Mouse (Mus musculus) cerebral cortex, adult 2 months (tissue): ENCODE results near the gene Nckap5.

ENCODE experiments used
- WGBS: fragments of 180-500 bp; shearing (Covaris S2); methylation state at CpG from one replicate; pipeline ENCODE4 v1.1.7; 2018; 5-methylcytosine and 5-hydroxymethylcytosine counted together

Nckap5 gene

DNA sequence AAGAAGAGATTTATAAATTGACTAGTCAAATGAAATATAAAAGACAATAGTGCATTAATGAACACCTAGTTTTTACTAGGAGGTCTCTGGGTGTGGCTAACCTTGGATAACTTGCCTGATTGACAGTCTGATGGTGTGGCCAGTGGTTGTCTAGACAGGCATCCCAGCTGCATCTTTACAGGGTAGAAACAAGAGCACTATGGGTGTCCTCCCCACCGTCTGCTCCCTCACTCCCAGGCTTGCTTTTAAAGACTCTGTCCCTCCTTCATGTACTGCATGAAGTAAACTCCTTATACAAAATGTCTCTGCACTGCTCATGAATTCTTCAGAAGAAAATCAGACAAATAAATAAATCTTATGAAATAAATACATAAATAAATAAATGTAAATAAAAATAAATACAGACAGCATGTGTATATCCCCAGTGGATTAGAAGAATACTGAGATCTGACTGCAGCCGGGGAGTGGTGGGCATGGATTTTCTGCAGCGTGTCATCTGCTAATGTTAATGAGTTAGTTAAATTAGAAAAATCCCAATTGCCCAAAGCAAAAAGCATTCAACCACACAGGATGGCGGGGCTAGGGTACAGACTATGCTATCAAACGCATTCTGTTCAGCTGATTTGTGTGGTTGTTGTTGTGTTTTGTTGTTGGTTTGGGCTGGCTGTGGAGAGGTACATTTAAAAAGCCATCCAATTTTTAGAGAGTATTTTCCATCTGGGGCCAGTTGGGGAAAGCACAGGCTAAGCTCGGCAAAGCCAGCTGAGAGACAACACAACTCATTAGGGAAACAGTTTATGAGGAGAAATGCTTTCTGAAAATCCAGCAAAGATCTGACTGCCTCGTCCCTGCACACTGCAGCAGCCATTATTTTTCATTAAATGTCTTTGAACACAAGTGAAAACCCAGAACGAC is 130.3 kb downstream of the Nckap5 start:
- 61% methylated on average over 8 of the region's 8 CpGs for WGBS

GRCm38 (mm10) chr1:126693585-126693984 is 137.0 kb downstream of the Nckap5 start:
- 89% methylated on average over 7 of the region's 7 CpGs for WGBS

- 64% methylated on average over 5 of the region's 5 CpGs for WGBS
These were observed 142.0 kb downstream of the Nckap5 start for GRCm38 (mm10) chr1:126688593-126688992.

GRCm38 (mm10) chr1:126686678-126687077 is 143.9 kb downstream of the Nckap5 start:
- WGBS, result 68% methylated on average over 2 of the region's 2 CpGs

DNA sequence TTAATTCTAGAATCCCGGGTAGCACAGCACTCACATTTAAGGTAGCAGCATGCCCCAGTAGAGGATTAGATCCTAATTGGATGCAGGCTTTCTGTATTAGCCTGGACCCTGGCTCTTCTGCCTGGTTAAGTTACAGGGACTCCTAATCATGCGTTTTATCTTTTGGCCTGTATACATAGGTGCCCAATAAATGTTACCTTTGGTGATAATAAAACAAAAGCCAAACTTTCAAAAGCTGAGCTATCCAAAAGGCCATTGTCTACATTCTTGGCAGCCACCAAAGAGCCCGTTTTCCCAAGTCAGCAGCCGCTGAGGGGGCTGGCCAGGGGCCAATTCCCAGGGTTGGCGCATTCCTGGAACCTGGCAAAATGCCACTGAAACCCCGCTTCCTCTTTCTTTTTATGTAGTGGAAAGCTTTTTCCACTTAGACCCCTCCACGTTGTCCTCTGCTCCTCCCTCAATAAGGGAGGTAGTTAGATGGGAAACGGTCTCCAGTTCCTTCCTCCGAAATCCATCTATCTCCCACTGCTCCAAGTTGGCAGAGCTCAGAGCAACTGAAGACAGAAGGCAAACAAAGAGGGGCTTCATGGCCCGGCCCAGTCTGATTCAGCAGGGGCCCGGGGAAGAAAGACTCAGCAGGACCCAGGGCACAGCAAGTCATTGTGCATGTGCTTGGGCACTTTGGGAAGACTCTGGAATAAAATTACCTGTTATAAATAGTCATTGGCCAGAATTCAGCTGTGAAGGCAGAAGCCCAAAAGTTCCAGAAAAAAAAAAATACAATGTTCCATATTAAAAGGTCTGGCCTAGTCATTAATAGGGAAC is 146.8 kb downstream of the Nckap5 start:
- 20% methylated on average over 11 of the region's 11 CpGs for WGBS

DNA sequence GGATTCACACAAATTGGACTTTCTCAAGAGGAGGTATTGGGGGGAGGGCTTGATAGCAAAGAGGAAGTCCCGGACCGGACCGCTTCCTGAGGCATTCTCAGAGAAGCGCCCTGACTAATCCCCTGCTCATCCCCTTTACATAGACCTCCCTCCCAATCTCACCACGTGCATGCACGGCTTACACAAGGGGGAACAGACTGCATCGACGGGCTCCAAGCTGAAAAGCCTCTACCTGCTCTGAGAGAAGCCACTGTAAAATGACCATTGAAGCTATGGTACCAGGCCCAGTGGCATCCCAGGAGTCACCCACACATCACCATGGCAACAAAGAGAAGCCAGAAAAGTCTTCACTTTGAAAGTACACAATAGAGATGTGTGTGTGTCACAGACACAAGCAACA is 148.8 kb downstream of the Nckap5 start:
- 47% methylated on average over 8 of the region's 8 CpGs for WGBS

- 93% methylated on average over 1 of the region's 1 CpGs for WGBS
These were observed 151.3 kb downstream of the Nckap5 start for GRCm38 (mm10) chr1:126679348-126679747.

GRCm38 (mm10) chr1:126677280-126677679 is 153.3 kb downstream of the Nckap5 start:
- WGBS, result 67% methylated on average over 4 of the region's 4 CpGs

DNA sequence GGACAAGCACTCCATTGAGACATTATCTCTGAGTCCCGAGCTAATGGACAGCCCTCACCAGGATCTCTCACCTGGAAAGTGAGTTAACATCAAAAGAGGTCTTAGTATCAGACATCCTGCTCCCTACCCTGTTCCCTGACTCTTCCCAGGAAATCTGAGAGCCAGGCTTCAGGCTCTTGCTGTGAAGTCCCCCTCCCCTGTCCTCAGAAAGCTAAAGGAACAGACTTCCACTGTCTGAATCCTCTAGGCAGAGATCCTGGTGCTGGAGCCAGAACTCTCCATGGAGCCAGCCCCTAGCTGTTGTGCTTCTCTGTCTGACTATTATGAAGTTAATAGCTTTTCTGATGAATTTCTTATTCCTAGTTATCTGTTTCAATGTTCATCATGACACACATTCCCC is 153.8 kb downstream of the Nckap5 start:
- 68% methylated on average over 1 of the region's 1 CpGs for whole genome bisulfite sequencing

- WGBS, result 96% methylated on average over 1 of the region's 1 CpGs
These were observed 155.5 kb downstream of the Nckap5 start for GRCm38 (mm10) chr1:126675142-126675541.

GRCm38 (mm10) chr1:126673238-126673637 is 157.4 kb downstream of the Nckap5 start:
- 96% methylated on average over 2 of the region's 2 CpGs for WGBS

DNA sequence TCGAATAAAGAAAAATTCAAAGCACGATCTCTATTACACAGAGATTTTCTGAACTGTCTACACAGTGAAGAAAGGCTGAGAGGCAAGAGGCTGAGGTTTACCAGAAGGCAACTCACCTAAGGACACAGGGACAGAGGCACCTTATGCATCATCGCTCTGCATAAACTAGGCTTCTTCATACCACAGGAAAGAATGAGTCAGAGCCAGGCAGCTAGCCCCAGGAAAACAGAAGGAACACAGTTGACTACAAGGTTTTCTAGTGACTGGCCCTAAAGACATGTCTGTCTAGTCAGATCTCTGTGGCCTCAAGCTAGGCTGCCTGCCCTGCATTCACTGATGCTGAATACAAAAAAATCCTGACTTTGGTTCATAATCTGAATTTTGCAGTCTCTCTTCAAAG is 160.1 kb downstream of the Nckap5 start:
- 96% methylated on average over 3 of the region's 3 CpGs for WGBS

GRCm38 (mm10) chr1:126660098-126660999 is 170.2 kb downstream of the Nckap5 start:
- WGBS, result 63% methylated on average over 7 of the region's 7 CpGs

- WGBS, result 89% methylated on average over 11 of the region's 11 CpGs
These were observed 171.9 kb downstream of the Nckap5 start for GRCm38 (mm10) chr1:126658731-126659130.

DNA sequence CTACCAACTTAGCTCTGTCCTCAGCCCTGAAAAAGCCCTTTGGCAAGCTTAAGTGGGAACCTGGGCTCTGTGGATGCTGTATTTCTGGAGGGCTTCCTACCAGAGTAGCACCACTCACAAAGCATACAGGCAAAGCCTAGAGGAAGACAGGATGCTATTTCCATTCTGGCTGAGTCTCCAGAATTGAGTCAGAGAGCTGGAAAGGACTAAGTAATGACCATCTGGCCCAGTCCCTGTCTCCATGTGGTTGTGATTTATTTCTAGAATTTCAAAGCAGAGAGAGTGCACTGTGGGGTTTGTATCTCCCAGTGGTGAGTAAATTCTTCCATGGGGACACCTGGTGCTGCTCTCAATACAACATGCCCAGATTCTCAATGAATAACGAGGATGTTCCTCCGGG is 174.4 kb downstream of the Nckap5 start:
- WGBS, result 42% methylated on average over 2 of the region's 2 CpGs

DNA sequence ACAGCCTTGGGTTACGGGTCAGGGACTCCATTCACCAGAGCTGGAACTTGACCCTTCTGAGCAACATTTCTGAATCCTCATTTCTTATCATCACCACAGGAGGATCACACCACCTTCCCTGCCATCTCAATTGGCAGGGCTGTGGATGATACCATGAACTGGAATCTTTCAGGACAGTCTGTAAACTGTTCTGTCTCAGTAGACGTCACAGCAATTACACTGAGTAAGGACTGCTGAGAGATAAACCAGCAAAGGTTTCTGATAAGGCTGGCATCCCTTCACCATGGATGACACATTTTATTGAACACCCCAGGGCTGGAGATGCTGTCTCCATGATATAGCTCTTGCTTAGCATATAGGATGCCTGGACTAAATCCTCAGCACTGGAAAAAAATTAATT is 178.5 kb downstream of the Nckap5 start:
- 92% methylated on average over 2 of the region's 2 CpGs for WGBS

GRCm38 (mm10) chr1:126650806-126651205 is 179.8 kb downstream of the Nckap5 start:
- WGBS, result 86% methylated on average over 5 of the region's 5 CpGs

- 81% methylated on average over 5 of the region's 5 CpGs for WGBS
These were observed 187.8 kb downstream of the Nckap5 start for GRCm38 (mm10) chr1:126642751-126643150.

- WGBS, result 90% methylated on average over 2 of the region's 2 CpGs
These were observed 191.1 kb downstream of the Nckap5 start for GRCm38 (mm10) chr1:126639463-126639862.

GRCm38 (mm10) chr1:126637515-126637914 is 193.1 kb downstream of the Nckap5 start:
- WGBS, result 100% methylated on average over 1 of the region's 1 CpGs

DNA sequence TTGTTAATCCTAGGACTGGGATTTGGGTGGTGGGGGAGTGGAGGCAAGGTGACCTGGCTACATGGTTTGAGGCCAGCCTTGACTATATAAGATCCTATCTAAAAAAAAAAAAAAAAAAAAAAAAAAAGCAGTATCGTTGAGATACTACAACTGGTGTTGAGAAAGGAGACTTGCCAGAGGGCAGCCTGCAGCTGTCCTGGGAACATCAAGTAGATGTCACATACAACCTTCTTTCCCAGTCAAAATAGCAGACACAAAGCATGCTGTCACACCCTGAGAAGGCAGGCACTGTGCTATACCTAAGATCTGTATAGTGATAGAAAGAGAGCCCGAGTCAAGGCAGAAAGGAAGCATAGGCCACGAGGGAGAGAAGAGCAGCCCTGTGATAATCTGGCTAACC is 204.4 kb downstream of the Nckap5 start:
- WGBS, result 81% methylated on average over 3 of the region's 3 CpGs

DNA sequence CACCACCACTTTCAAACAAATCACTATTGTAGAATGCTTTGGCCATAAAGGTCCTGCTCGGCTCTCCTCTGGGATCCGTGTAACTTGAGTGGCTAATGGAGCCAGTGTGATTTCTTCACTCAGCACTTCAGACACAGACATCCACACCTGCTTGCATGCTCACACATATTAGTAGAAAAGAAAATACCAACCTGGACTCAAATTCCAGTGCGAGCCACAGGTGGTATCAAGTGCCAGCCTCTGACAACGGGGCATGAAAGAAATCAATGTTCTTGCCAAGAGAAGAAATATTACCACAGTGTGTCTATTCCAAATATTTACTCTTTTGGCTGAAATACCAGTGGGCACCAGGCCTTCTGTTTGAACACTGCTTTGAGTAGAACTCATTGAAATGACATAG is 208.6 kb downstream of the Nckap5 start:
- WGBS, result 84% methylated on average over 4 of the region's 4 CpGs
